Mouse (Mus musculus) ES-Bruce4 (cell line): ENCODE measurements around the gene Plcxd2.

Source experiments
- CTCF ChIP-seq: IDR thresholded peaks from one replicate; pipeline ENCODE4 v1.8.1; 2011; ENCODE audit warnings: low read depth, low read length
- EP300 ChIP-seq: IDR thresholded peaks from 2 replicates; pipeline ENCODE4 v1.6.1; 2011; ENCODE audit warnings: low read depth, low read length; ENCODE audit not compliant: insufficient read depth
- POLR2A ChIP-seq: IDR thresholded peaks from one replicate; pipeline ENCODE4 v1.8.1; 2011; ENCODE audit warnings: low read length; ENCODE audit not compliant: insufficient read depth

DNA sequence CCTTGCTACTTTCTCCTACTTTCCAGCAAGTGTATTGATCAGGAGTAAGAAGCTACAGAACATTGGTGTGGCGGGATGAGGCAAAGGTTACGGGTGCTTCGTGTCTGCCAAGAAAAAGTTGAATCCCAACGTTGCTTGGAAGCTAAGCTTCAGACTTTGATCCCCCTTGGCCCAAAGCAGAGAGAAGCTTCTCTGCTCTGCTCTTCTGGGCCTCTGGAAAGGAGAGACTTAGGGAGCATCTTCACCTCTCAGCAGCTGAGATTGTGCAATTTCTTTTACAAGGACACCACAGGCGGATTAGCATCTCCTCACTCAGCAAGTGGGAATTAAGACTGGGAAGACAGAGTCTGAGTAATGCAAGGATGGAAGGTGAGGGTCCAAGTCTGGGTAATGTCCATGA lies 83.1 kb downstream of the Plcxd2 start:
- TF ChIP-seq CTCF (no peak), EP300 (no peak), POLR2A (no peak)
